Mouse (Mus musculus): ENCODE data around the gene Asah2. TPM values are rescaled to one million over a fixed set of nuclear protein-coding genes. Genes with fewer than 3 reads are reported as not detected.

Asah2 gene
- total RNA-seq, 2 experiments from 2014 or later = 22.7 to 23.2 TPM

GRCm38 (mm10) chr19:31991057-31991456 lies 117.0 kb downstream of the Asah2 start:
- no peak for DNase-seq (ENCODE audit: low spot score in 2 of 2)

- no peak for DNase-seq (ENCODE audit: low spot score in 2 of 2)
Observed at GRCm38 (mm10) chr19:31975882-31976281, 132.1 kb downstream of the Asah2 start.

GRCm38 (mm10) chr19:31971998-31972397 lies 136.0 kb downstream of the Asah2 start:
- peak; percentile 45 to 64 for DNase-seq (ENCODE audit: low spot score in 2 of 2)

- no peak for DNase-seq (ENCODE audit: low spot score in 2 of 2)
Observed at GRCm38 (mm10) chr19:31971405-31971804, 136.6 kb downstream of the Asah2 start.

- DNase-seq (ENCODE audit: low spot score in 2 of 2) = no peak
Observed at GRCm38 (mm10) chr19:31967933-31968532, 140.0 kb downstream of the Asah2 start.

GRCm38 (mm10) chr19:31963147-31963546 lies 144.9 kb downstream of the Asah2 start:
- DNase-seq (ENCODE audit: low spot score in 2 of 2) = no peak

GRCm38 (mm10) chr19:31960434-31960833 lies 147.6 kb downstream of the Asah2 start:
- no peak for DNase-seq (ENCODE audit: low spot score in 2 of 2)

GRCm38 (mm10) chr19:31956359-31956758 lies 151.7 kb downstream of the Asah2 start:
- DNase-seq (ENCODE audit: low spot score in 2 of 2) = no peak

- no peak for DNase-seq (ENCODE audit: low spot score in 2 of 2)
Observed at GRCm38 (mm10) chr19:31954696-31955095, 153.3 kb downstream of the Asah2 start.

GRCm38 (mm10) chr19:31954267-31954666 lies 153.7 kb downstream of the Asah2 start:
- DNase-seq (ENCODE audit: low spot score in 2 of 2) = no peak

GRCm38 (mm10) chr19:31953799-31954198 lies 154.2 kb downstream of the Asah2 start:
- no peak for DNase-seq (ENCODE audit: low spot score in 2 of 2)

GRCm38 (mm10) chr19:31950793-31951489 lies 157.1 kb downstream of the Asah2 start:
- no peak for DNase-seq (ENCODE audit: low spot score in 2 of 2)

Other genes starting within 250 kb of the Asah2 start
- 1 to 10 TPM; 2.0 to 5.6 TPM for gene A1cf, start 239.4 kb downstream of the Asah2 start, total RNA-seq (2021)

All from adrenal gland, postnatal 4 days (tissue).